Mouse (Mus musculus) myocyte (in vitro differentiated cells): ENCODE data around the gene Rapgef2.

Source experiments
- MAX ChIP-seq: IDR thresholded peaks from one replicate; pipeline ENCODE4 v1.6.1; 2011; ENCODE audit warnings: low read depth, mild to moderate bottlenecking, control low read depth
- MYOG ChIP-seq, 3 experiments: IDR thresholded peaks; one replicate each; pipeline ENCODE4 v1.6.1; 2011; ENCODE audit warnings: control low read depth in 2 of 3, low read depth in 2 of 3, mild to moderate bottlenecking in 2 of 3; ENCODE audit not compliant: insufficient read length in 2 of 3, control insufficient read depth in 1 of 3, insufficient read depth in 1 of 3
- POLR2A ChIP-seq: IDR thresholded peaks from one replicate; pipeline ENCODE4 v1.6.1; 2011; ENCODE audit warnings: low read depth, mild to moderate bottlenecking, control low read depth, moderate library complexity; ENCODE audit not compliant: insufficient read length
- POLR2AphosphoS2 ChIP-seq: IDR thresholded peaks from one replicate; pipeline ENCODE4 v1.6.1; 2011; ENCODE audit warnings: low read depth, control low read depth; ENCODE audit not compliant: insufficient read length
- REST ChIP-seq: IDR thresholded peaks from one replicate; pipeline ENCODE4 v1.6.1; 2011; ENCODE audit warnings: mild to moderate bottlenecking, control low read depth, moderate library complexity; ENCODE audit not compliant: insufficient read depth, insufficient read length
- TCF12 ChIP-seq: IDR thresholded peaks from one replicate; pipeline ENCODE4 v1.6.1; 2011; ENCODE audit warnings: mild to moderate bottlenecking, control low read depth; ENCODE audit not compliant: poor library complexity, insufficient read depth, severe bottlenecking
- TCF3 ChIP-seq: IDR thresholded peaks from one replicate; pipeline ENCODE4 v1.6.1; 2011; ENCODE audit warnings: low read depth, control low read depth; ENCODE audit not compliant: insufficient read length

GRCm38 (mm10) chr3:79017440-79017839 is 268.9 kb downstream of the Rapgef2 start:
- no peak for TF ChIP-seq POLR2A
- no peak for TF ChIP-seq TCF3
- no peak for TF ChIP-seq POLR2AphosphoS2
- no peak for TF ChIP-seq TCF12
- TF ChIP-seq MYOG (IDR thresholded peaks at IDR 0.05; ENCODE audit: control insufficient read depth in 1 of 3, insufficient read depth in 1 of 3, insufficient read length in 2 of 3, low read depth in 2 of 3): no peak
- no peak for TF ChIP-seq MAX
- TF ChIP-seq REST: no peak
